In genomic region chr11:73175612-73176011, GRCm38 (mm10) we compare ENCODE assay signal across 8 mouse cellular contexts. TPM values are rescaled to one million over a fixed set of nuclear protein-coding genes. Genes with fewer than 3 reads are reported as not detected.
DNase-seq lines count a peak whose midpoint lies in the region; ATAC-seq and TF ChIP-seq lines count a peak whose summit lies in the region.

No protein-coding gene starts in this region.

- intact Hi-C loops in left cerebral cortex, adult 2 months (cut with DNase I): loop anchor here (2.0 kb wide), 1 partner anchor 23 kb away; the partner anchor contains the start of genes Ctns and Shpk
- intact Hi-C loops in left cerebral cortex, postnatal 25 days (cut with DNase I): loop anchor here (2.0 kb wide), 1 partner anchor 23 kb away; the partner anchor contains the start of genes Ctns and Shpk

- H3K4me1 ChIP-seq in forebrain, embryonic 13.5 days: peaks cover 32% of the 10 kb centered on the region
- H3K4me1 ChIP-seq in midbrain, embryonic 10.5 days: peaks cover 30% of the 10 kb centered on the region

- no peak overlapping the region for H3K27ac ChIP-seq in left cerebral cortex, adult 2 months
- H3K27ac ChIP-seq in forebrain, embryonic 13.5 days: no peak overlapping the region
- H3K27ac ChIP-seq in midbrain, embryonic 10.5 days (replicated peaks): no peak overlapping the region

- peak overlapping the region; percentile 90 for H3K9ac ChIP-seq in forebrain, embryonic 13.5 days

- DNase-seq in left cerebral cortex, adult 2 months (ENCODE audit: extremely low spot score in 1 of 2, low spot score in 2 of 2): no peak
- no peak for DNase-seq in left cerebral cortex, postnatal 25 days (ENCODE audit: low spot score in 2 of 2)
- DNase-seq in kidney, postnatal 36 days: peak; percentile 88 to 96
- DNase-seq in midbrain, embryonic 10.5 days (ENCODE audit: low spot score): no peak
- no peak for DNase-seq in right cerebral cortex, postnatal 14 days
- DNase-seq in B cell, adult 2 months: no peak
- DNase-seq in testis, postnatal 10 days (ENCODE audit: low spot score): no peak

- peak overlapping the region; percentile 84 for H3K4me2 ChIP-seq in forebrain, embryonic 13.5 days

- peaks cover 40% of the 10 kb centered on the region for H3K36me3 ChIP-seq in forebrain, embryonic 13.5 days (ENCODE audit: poor library complexity, severe bottlenecking)
- H3K36me3 ChIP-seq in midbrain, embryonic 10.5 days: peaks cover 48% of the 10 kb centered on the region

- H3K9me3 ChIP-seq in forebrain, embryonic 13.5 days (replicated peaks): no peaks in the 10 kb centered on the region
- no peaks in the 10 kb centered on the region for H3K9me3 ChIP-seq in midbrain, embryonic 10.5 days (replicated peaks)

- no peak for TF ChIP-seq CTCF in left cerebral cortex, adult 2 months (IDR thresholded peaks at IDR 0.05)

- 57% methylated on average over 8 of the region's 8 CpGs for WGBS in forebrain, embryonic 13.5 days
- WGBS in midbrain, embryonic 10.5 days: 55% methylated on average over 8 of the region's 8 CpGs

- ATAC-seq in forebrain, embryonic 13.5 days: no peak

- no peaks in the 10 kb centered on the region for H3K27me3 ChIP-seq in forebrain, embryonic 13.5 days
- no peaks in the 10 kb centered on the region for H3K27me3 ChIP-seq in midbrain, embryonic 10.5 days (ENCODE audit: low read depth, poor library complexity, severe bottlenecking)

- peak overlapping the region; percentile 62 for H3K4me3 ChIP-seq in left cerebral cortex, adult 2 months
- H3K4me3 ChIP-seq in forebrain, embryonic 13.5 days: peak overlapping the region; percentile 91
- peak overlapping the region; percentile 97 for H3K4me3 ChIP-seq in midbrain, embryonic 10.5 days

RNA-seq across cellular contexts. Expression of gene Emc6, which starts 1.2 kb away (rescaled TPM):
- 10 to 100 TPM; 54.6 to 55.2 TPM for total RNA-seq in left cerebral cortex, adult 2 months (2021)
- total RNA-seq in left cerebral cortex, postnatal 25 days (2021): 10 to 100 TPM; 55.6 to 55.9 TPM
- polyA plus RNA-seq in forebrain, embryonic 13.5 days (2015; fragmentation: Nextera tagmentation; extraction: Ambion mirVana): 133 and 136 TPM in 2 replicates
- 132 and 137 TPM in 2 replicates for polyA plus RNA-seq in midbrain, embryonic 10.5 days (2016; fragmentation: Nextera tagmentation; extraction: Ambion mirVana)

RNA-seq across cellular contexts. Expression of gene Tax1bp3, which starts 1.3 kb away (rescaled TPM):
- total RNA-seq in left cerebral cortex, adult 2 months (2021): 1 to 10 TPM; 9.4 to 9.6 TPM
- 10 to 100 TPM; 10.2 to 11.3 TPM for total RNA-seq in left cerebral cortex, postnatal 25 days (2021)
- polyA plus RNA-seq in forebrain, embryonic 13.5 days (2015; fragmentation: Nextera tagmentation; extraction: Ambion mirVana): 174 and 181 TPM in 2 replicates
- 175 and 199 TPM in 2 replicates for polyA plus RNA-seq in midbrain, embryonic 10.5 days (2016; fragmentation: Nextera tagmentation; extraction: Ambion mirVana)

RNA-seq across cellular contexts. Expression of gene P2rx5, which starts 15.4 kb away (rescaled TPM):
- 1 to 10 TPM in 1 of 2 experiments, under 1 TPM in 1; 0.70 to 1.1 TPM for total RNA-seq in left cerebral cortex, adult 2 months (2021)
- total RNA-seq in left cerebral cortex, postnatal 25 days (2021): under 1 TPM; 0.32 to 0.44 TPM
- polyA plus RNA-seq in forebrain, embryonic 13.5 days (2015; fragmentation: Nextera tagmentation; extraction: Ambion mirVana): 0.26 and 0.30 TPM in 2 replicates
- polyA plus RNA-seq in midbrain, embryonic 10.5 days (2016; fragmentation: Nextera tagmentation; extraction: Ambion mirVana): 0.21 and 0.29 TPM in 2 replicates

RNA-seq across cellular contexts. Expression of gene Ctns, which starts 23.2 kb away (rescaled TPM):
- total RNA-seq in left cerebral cortex, adult 2 months (2021): 10 to 100 TPM; 19.3 to 20.2 TPM
- total RNA-seq in left cerebral cortex, postnatal 25 days (2021): 10 to 100 TPM; 19.2 to 21.0 TPM
- 17.0 and 17.8 TPM in 2 replicates for polyA plus RNA-seq in forebrain, embryonic 13.5 days (2015; fragmentation: Nextera tagmentation; extraction: Ambion mirVana)
- 15.1 and 17.2 TPM in 2 replicates for polyA plus RNA-seq in midbrain, embryonic 10.5 days (2016; fragmentation: Nextera tagmentation; extraction: Ambion mirVana)

RNA-seq across cellular contexts. Expression of gene Shpk, which starts 23.6 kb away (rescaled TPM):
- 1 to 10 TPM; 2.7 to 2.9 TPM for total RNA-seq in left cerebral cortex, adult 2 months (2021)
- total RNA-seq in left cerebral cortex, postnatal 25 days (2021): 1 to 10 TPM; 2.0 to 2.7 TPM
- 1.2 TPM in 2 replicates for polyA plus RNA-seq in forebrain, embryonic 13.5 days (2015; fragmentation: Nextera tagmentation; extraction: Ambion mirVana)
- polyA plus RNA-seq in midbrain, embryonic 10.5 days (2016; fragmentation: Nextera tagmentation; extraction: Ambion mirVana): 0.97 and 1.0 TPM in 2 replicates

Comparison
In these comparisons a context has a peak if more than half of its experiments do, and no peak if none do; other contexts are left out.
1. DNase-seq: peak in kidney, postnatal 36 days (2 of 2); none in left cerebral cortex, adult 2 months (0 of 2), left cerebral cortex, postnatal 25 days (0 of 2), midbrain, embryonic 10.5 days (single experiment), right cerebral cortex, postnatal 14 days (single experiment), B cell, adult 2 months (0 of 2) and testis, postnatal 10 days (single experiment).
2. Peak in every context shown above with its lines, with median percentiles within 50 percentile points of each other: H3K4me3 ChIP-seq.